8 mouse cellular contexts compared by ENCODE assay signal in the genomic region with DNA sequence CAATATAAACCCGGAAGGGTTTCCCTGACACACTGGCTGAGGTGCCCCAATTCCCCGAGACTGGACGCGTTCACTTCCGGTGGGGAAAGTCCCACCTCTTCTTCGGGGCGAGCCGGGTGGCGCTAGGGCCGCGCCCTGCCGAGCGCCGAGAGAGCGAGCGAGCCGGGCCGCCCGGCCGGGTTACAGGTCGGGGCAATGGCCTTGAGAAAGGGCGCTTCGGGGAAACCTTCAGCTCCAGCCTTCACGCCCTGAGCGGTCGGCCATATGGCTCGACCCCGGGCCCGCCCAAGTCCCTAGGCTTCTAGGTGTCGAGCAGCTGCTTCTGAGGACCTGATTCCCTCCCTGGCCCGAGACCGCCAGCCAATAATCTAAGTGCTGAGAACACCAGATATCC. TPM values are rescaled to one million over a fixed set of nuclear protein-coding genes. Genes with fewer than 3 reads are reported as not detected.
DNase-seq lines count a peak whose midpoint lies in the region; ATAC-seq lines count a peak whose summit lies in the region.

No protein-coding gene starts in this region.

- peak overlapping the region; percentile 30 for H3K4me2 ChIP-seq in neural tube, embryonic 11.5 days (ENCODE audit: low read depth)
- H3K4me2 ChIP-seq in intestine, embryonic 16.5 days (ENCODE audit: low read depth, low read length) = peak overlapping the region; percentile 29
- peak overlapping the region; percentile 58 for H3K4me2 ChIP-seq in midbrain, embryonic 12.5 days (replicated peaks)

- no peaks in the 10 kb centered on the region for H3K36me3 ChIP-seq in neural tube, embryonic 11.5 days (ENCODE audit: control insufficient read depth, insufficient read depth, low read length)
- H3K36me3 ChIP-seq in intestine, embryonic 16.5 days (ENCODE audit: control insufficient read depth, insufficient read depth, low read length) = no peaks in the 10 kb centered on the region
- H3K36me3 ChIP-seq in limb, embryonic 10.5 days = peaks cover 13% of the 10 kb centered on the region
- H3K36me3 ChIP-seq in midbrain, embryonic 12.5 days = no peaks in the 10 kb centered on the region

- WGBS in neural tube, embryonic 11.5 days = 11% methylated on average over 29 of the region's 32 CpGs
- 18% methylated on average over 31 of the region's 32 CpGs for WGBS in intestine, embryonic 16.5 days
- 12% methylated on average over 28 of the region's 32 CpGs for WGBS in limb, embryonic 10.5 days
- 20% methylated on average over 27 of the region's 32 CpGs for WGBS in midbrain, embryonic 12.5 days

- intact Hi-C loops in gastrocnemius, postnatal 36 days (cut with DNase I) = no loop called here

- H3K9me3 ChIP-seq in neural tube, embryonic 11.5 days (ENCODE audit: control insufficient read depth, low read length) = no peaks in the 10 kb centered on the region
- no peaks in the 10 kb centered on the region for H3K9me3 ChIP-seq in intestine, embryonic 16.5 days (ENCODE audit: control insufficient read depth, low read length)
- no peaks in the 10 kb centered on the region for H3K9me3 ChIP-seq in limb, embryonic 10.5 days (replicated peaks)
- no peaks in the 10 kb centered on the region for H3K9me3 ChIP-seq in midbrain, embryonic 12.5 days

- peak; percentile 84 for ATAC-seq in neural tube, embryonic 11.5 days (ENCODE audit: insufficient read depth, low FRiP score, low TSS enrichment)
- peak; percentile 90 for ATAC-seq in intestine, embryonic 16.5 days
- peak; percentile 87 for ATAC-seq in midbrain, embryonic 12.5 days (ENCODE audit: low FRiP score, low read depth)

- peak overlapping the region; percentile 91 for H3K27ac ChIP-seq in neural tube, embryonic 11.5 days (ENCODE audit: low read depth, low read length)
- H3K27ac ChIP-seq in intestine, embryonic 16.5 days (ENCODE audit: low read length) = peak overlapping the region; percentile 88
- H3K27ac ChIP-seq in limb, embryonic 10.5 days = peak overlapping the region; percentile 96
- peak overlapping the region; percentile 90 for H3K27ac ChIP-seq in midbrain, embryonic 12.5 days (replicated peaks)

- peak overlapping the region; percentile 75 for H3K9ac ChIP-seq in neural tube, embryonic 11.5 days (ENCODE audit: low read length)
- H3K9ac ChIP-seq in intestine, embryonic 16.5 days (ENCODE audit: low read depth, low read length) = peak overlapping the region; percentile 79
- H3K9ac ChIP-seq in midbrain, embryonic 12.5 days (replicated peaks) = peak overlapping the region; percentile 81

- peak; percentile 72 for DNase-seq in neural tube, embryonic 11.5 days (ENCODE audit: low spot score)
- no peak for DNase-seq in neural tube, embryonic 10.5 days (ENCODE audit: extremely low spot score, low spot score)
- DNase-seq in embryo, embryonic 11 days = peak; percentile 87
- DNase-seq in gastrocnemius, postnatal 36 days = peak; percentile 58 to 61
- no peak for DNase-seq in limb, embryonic 10.5 days (ENCODE audit: low spot score)
- DNase-seq in spleen, adult 12 weeks (ENCODE audit: low spot score) = peak; percentile 60

- H3K4me1 ChIP-seq in neural tube, embryonic 11.5 days (ENCODE audit: control insufficient read depth, insufficient read depth, low read length) = no peaks in the 10 kb centered on the region
- H3K4me1 ChIP-seq in intestine, embryonic 16.5 days (ENCODE audit: control insufficient read depth, insufficient read depth, low read length) = 0 out of 2 replicates have a peak, but pooled peaks cover 3% of the 10 kb centered on the region
- peaks cover 9% of the 10 kb centered on the region; the same call in 1 of the 2 replicates for H3K4me1 ChIP-seq in limb, embryonic 10.5 days
- H3K4me1 ChIP-seq in midbrain, embryonic 12.5 days = no peaks in the 10 kb centered on the region

- no peaks in the 10 kb centered on the region for H3K27me3 ChIP-seq in neural tube, embryonic 11.5 days (ENCODE audit: control insufficient read depth, insufficient read depth, low read length)
- no peaks in the 10 kb centered on the region for H3K27me3 ChIP-seq in intestine, embryonic 16.5 days (replicated peaks; ENCODE audit: control insufficient read depth, insufficient read depth, low read length)
- H3K27me3 ChIP-seq in limb, embryonic 10.5 days (ENCODE audit: low read depth, poor library complexity, severe bottlenecking) = peaks cover 10% of the 10 kb centered on the region
- H3K27me3 ChIP-seq in midbrain, embryonic 12.5 days = no peaks in the 10 kb centered on the region

- peak overlapping the region; percentile 54 for H3K4me3 ChIP-seq in neural tube, embryonic 11.5 days (ENCODE audit: low read depth, low read length)
- peak overlapping the region; percentile 56 for H3K4me3 ChIP-seq in intestine, embryonic 16.5 days (ENCODE audit: low read length)
- peak overlapping the region; percentile 64 for H3K4me3 ChIP-seq in limb, embryonic 10.5 days
- peak overlapping the region; percentile 60 for H3K4me3 ChIP-seq in midbrain, embryonic 12.5 days

RNA-seq across cellular contexts. Expression of a gene that starts 1.0 kb away (rescaled TPM):
- polyA plus RNA-seq in neural tube, embryonic 11.5 days (2014; fragmentation: Nextera tagmentation; extraction: Ambion mirVana) = 34.2 and 36.4 TPM in 2 replicates
- 10 to 100 TPM; 20.6 to 21.0 TPM for total RNA-seq in gastrocnemius, postnatal 36 days (2021)
- 15.5 and 17.3 TPM in 2 replicates for polyA plus RNA-seq in intestine, embryonic 16.5 days (2015; fragmentation: Nextera tagmentation; extraction: Ambion mirVana)
- 31.9 and 33.3 TPM in 2 replicates for polyA plus RNA-seq in limb, embryonic 10.5 days (2016; fragmentation: Nextera tagmentation; extraction: Ambion mirVana)
- 22.3 and 24.4 TPM in 2 replicates for polyA plus RNA-seq in midbrain, embryonic 12.5 days (2016; fragmentation: Nextera tagmentation; extraction: Ambion mirVana)

Comparison
In these comparisons a context has a peak if more than half of its experiments do, and no peak if none do; other contexts are left out.
1. DNase-seq: peak in neural tube, embryonic 11.5 days (single experiment), embryo, embryonic 11 days (single experiment), gastrocnemius, postnatal 36 days (2 of 2) and spleen, adult 12 weeks (single experiment); none in neural tube, embryonic 10.5 days (single experiment) and limb, embryonic 10.5 days (single experiment).
2. Peak in every context shown above with its lines, with median percentiles within 50 percentile points of each other: ATAC-seq, H3K27ac ChIP-seq, H3K4me2 ChIP-seq, H3K4me3 ChIP-seq and H3K9ac ChIP-seq.